Mouse (Mus musculus) brain, embryonic 14.5 days (tissue): ENCODE measurements at regions not wholly inside any gene's neighbourhood (a gene's known extent, or its start where the extent isn't known, plus 50 kb on each side); places are given as distances from the start of the nearest gene placed in this dataset.
"Not testable (repeated sequence)": the region's sequence is repeated elsewhere in the genome, so short reads cannot be mapped to it uniquely, and the experiment has no call there.

ENCODE experiments used
- DNase-seq: peaks from one replicate; pipeline ENCODE4 v3.0.0-alpha.2; 2011; ENCODE audit warnings: low read depth
- CTCF ChIP-seq: fragments of 200-500 bp; IDR thresholded peaks from 2 replicates; pipeline ENCODE4 v1.5.1; 2012; ENCODE audit warnings: inconsistent platforms, mild to moderate bottlenecking, moderate library complexity, borderline replicate concordance; ENCODE audit not compliant: insufficient read depth, insufficient read length; ENCODE audit errors: extremely low read depth
- POLR2A ChIP-seq: fragments of 200-500 bp; IDR thresholded peaks from 2 replicates; pipeline ENCODE4 v1.6.1; 2012; ENCODE audit warnings: mild to moderate bottlenecking, inconsistent platforms, borderline replicate concordance; ENCODE audit not compliant: poor library complexity, insufficient read depth, insufficient read length, severe bottlenecking; ENCODE audit errors: extremely low read depth

DNA sequence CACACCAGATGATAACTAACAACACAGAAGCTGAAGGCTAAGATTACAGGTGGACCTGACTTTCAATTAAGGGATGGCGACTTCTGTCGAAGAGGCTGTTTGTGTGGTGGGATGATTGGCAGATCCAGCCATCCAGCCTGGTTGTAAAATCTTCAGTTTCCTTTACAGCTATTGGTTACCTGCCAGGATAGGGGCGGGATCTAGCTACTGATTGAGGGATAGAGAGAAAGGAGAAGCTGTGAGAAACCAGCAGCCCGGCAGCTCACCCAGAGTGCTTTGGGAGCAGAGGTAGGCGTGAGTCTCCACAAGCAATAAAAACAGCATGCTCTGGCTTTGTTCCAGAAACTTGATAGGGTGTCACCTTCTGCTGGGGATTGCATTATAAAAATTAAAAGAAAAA lies 119.1 kb upstream of the Mocs1 start:
- peak; percentile 98 for DNase-seq
- TF ChIP-seq CTCF (no peak), POLR2A (no peak)

DNA sequence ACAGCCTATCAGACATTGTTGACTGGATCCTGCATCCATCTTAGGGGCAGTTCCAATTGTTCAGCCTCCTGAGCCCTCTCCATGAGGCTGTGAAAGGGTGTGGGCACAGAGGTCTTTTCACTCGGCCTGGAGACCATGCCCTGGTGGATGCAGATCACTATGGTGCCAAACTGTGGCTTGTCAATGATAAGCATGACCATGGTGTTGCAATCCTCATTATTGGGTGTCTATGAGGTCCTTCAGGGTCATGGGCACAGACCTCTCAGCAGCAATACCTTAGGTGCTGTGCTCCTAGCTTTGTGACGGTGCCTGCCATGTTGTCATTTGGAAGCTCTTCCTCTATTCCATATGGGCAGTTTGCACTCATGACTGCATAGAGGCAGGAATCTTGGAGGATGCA lies 114.0 kb upstream of the Mocs1 start:
- no peak for TF ChIP-seq POLR2A
- no peak for TF ChIP-seq CTCF
- DNase-seq = no peak

DNA sequence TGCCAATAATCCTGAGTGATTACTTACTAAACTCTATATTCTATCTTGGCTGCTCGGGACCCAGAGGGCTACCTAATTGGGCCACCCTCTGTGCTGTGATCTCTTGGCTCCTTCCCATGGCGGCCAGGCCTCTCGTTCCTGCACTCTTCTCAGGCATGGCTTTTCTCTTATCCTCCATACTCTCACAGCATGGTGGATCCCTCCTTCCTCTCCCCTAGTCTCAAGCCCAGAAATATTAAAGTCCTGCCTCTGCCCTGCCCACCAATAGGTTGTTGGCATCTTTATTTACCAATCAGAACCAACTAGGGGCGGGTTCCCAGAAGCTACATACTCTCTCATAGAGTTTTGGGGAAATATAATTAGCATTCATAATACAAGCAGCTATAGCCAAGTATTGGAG lies 100.6 kb upstream of the Mocs1 start:
- peak; percentile 71 for DNase-seq
- TF ChIP-seq POLR2A = no peak
- TF ChIP-seq CTCF = no peak

GRCm38 (mm10) chr17:49335318-49335717 lies 92.8 kb upstream of the Mocs1 start:
- DNase-seq = no peak
- TF ChIP-seq POLR2A = no peak
- no peak for TF ChIP-seq CTCF

DNA sequence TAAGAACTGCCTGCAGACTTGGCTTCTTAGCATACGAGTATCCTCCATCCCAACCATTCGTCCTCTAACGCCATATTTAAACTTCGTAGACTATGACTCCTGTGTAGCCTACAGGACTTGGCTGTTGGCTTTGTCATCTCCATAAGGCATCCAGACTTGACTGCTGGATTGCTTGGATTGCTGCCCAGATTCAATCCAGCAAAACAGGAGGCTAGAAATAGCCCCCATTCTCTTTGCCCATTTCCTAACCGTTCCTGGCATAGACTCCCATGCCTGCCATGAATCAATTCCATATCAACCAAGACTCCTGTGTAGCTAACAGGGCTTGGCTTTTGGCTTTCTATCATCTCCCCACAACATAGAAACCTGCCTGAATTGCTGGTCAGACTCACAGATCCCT lies 90.3 kb upstream of the Mocs1 start:
- DNase-seq = peak; percentile 8
- TF ChIP-seq CTCF (no peak), POLR2A (no peak)

GRCm38 (mm10) chr17:49342636-49343035 lies 85.5 kb upstream of the Mocs1 start:
- DNase-seq = no peak

GRCm38 (mm10) chr17:49346701-49347100 lies 81.5 kb upstream of the Mocs1 start:
- no peak for DNase-seq
- TF ChIP-seq CTCF = no peak
- no peak for TF ChIP-seq POLR2A

More at GRCm38 (mm10) chr17:49342636-49343035, 85.5 kb upstream of the Mocs1 start:
- no peak for TF ChIP-seq POLR2A
- no peak for TF ChIP-seq CTCF

- no peak for DNase-seq
- no peak for TF ChIP-seq POLR2A
- TF ChIP-seq CTCF = no peak
Measured at GRCm38 (mm10) chr17:49349328-49349727, 78.8 kb upstream of the Mocs1 start.

GRCm38 (mm10) chr17:49359212-49359611 lies 69.0 kb upstream of the Mocs1 start:
- DNase-seq = no peak
- peak; percentile 45; the same call in 1 of the 2 replicates for TF ChIP-seq CTCF
- no peak for TF ChIP-seq POLR2A

- DNase-seq = not testable (repeated sequence)
Measured at GRCm38 (mm10) chr17:49360251-49360650, 67.9 kb upstream of the Mocs1 start.

DNA sequence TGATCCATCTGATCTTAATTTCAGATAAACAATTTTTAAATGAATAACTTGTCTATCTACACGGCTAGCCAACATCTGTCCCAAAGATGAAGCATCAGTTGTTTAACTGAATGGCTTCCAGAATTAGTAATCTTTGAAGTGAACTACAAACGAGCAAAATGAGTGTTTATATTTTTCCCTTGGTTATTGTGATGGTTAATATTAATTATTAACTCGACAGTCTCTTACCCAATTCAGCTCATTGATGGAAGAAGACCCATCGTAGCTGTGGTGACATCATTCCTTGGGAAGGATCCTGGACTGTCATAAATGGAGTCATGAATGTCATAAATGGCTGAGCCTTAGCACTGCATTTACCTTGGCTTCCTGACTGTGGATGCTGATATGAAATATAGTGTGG lies 60.4 kb upstream of the Mocs1 start:
- no peak for DNase-seq
- TF ChIP-seq POLR2A (no peak), CTCF (no peak)

GRCm38 (mm10) chr17:49368476-49369269 lies 59.5 kb upstream of the Mocs1 start:
- no peak for DNase-seq
- TF ChIP-seq CTCF (no peak), POLR2A (no peak)

GRCm38 (mm10) chr17:49377626-49378025 lies 50.5 kb upstream of the Mocs1 start:
- no peak for DNase-seq
- TF ChIP-seq CTCF (no peak), POLR2A (no peak)
